Mouse (Mus musculus): ENCODE data around the gene Phactr4. TPM values are rescaled to one million over a fixed set of nuclear protein-coding genes. Genes with fewer than 3 reads are reported as not detected.

The Phactr4 gene
- polyA plus RNA-seq, 1 experiment from 2014 or later = 17.6 TPM

- H3K36me3 ChIP-seq (ENCODE audit: control insufficient read depth, insufficient read depth, low read length) = no peaks in the 10 kb centered on the region
- no peaks in the 10 kb centered on the region for H3K9me3 ChIP-seq (ENCODE audit: control insufficient read depth, low read length)
- H3K27me3 ChIP-seq (ENCODE audit: control insufficient read depth, insufficient read depth, low read length) = no peaks in the 10 kb centered on the region
- peak overlapping the region; percentile 80; the same call in 1 of the 2 replicates for H3K9ac ChIP-seq (ENCODE audit: low read length)
- ATAC-seq (ENCODE audit: low FRiP score, low TSS enrichment) (no peak), DNase-seq (ENCODE audit: low spot score) (no peak)
- peak overlapping the region; percentile 75 for H3K4me3 ChIP-seq (ENCODE audit: low read depth, low read length)
- no peak overlapping the region; the same call in 1 of the 2 replicates for H3K27ac ChIP-seq (replicated peaks)
- WGBS = 42% methylated on average over 5 of the region's 5 CpGs
- TF ChIP-seq CTCF (IDR thresholded peaks at IDR 0.05; ENCODE audit: low read depth) (no peak), EP300 (optimal IDR thresholded peaks at IDR 0.05) (no peak)
- no peaks in the 10 kb centered on the region for H3K4me1 ChIP-seq (replicated peaks; ENCODE audit: control insufficient read depth, insufficient read depth)
- H3K4me2 ChIP-seq (replicated peaks; ENCODE audit: low read depth) = peak overlapping the region; percentile 99; the same call in 1 of the 2 replicates
Observed at GRCm38 (mm10) chr4:132345843-132346212, 76.5 kb downstream of the Phactr4 start.

DNA sequence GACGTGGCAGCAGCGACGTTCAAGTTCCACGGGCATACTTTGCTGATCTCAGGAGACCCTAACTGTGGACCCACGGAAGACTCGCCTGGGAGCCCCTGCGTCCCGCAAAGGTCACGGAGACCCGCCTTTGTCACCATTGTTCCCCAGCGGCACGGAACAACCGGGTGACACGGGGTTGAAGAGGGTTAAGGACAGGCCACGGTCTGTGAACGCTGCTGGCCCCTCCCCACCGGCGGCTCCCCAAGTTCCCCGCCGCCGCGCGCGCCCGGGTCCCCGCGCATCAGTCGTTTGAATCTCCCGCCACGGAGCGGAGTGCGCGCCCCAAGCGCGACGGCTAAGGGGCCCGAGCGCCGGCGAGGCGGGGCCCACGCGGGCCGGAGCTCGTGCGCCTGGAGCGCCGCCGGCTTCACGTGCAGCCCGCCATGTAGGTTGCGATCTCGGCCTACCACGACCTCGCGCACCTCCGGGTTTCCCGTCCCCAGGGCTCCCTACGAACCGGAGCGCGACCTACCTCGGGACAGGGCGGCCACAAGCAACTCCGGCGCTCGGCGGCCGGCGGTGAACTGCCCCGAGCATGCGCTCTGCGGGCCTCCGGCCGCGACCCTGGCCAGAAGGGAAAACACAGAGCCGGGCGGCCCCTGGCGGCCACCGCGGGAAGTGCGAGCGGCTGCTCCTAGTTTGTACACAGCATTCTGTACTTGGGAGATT is 77.0 kb downstream of the Phactr4 start:
- H3K36me3 ChIP-seq (ENCODE audit: control insufficient read depth, insufficient read depth, low read length) = no peaks in the 10 kb centered on the region
- H3K27ac ChIP-seq (replicated peaks) = peak overlapping the region; percentile 58
- no peaks in the 10 kb centered on the region for H3K9me3 ChIP-seq (ENCODE audit: control insufficient read depth, low read length)
- peak overlapping the region; percentile 99 for H3K4me2 ChIP-seq (replicated peaks; ENCODE audit: low read depth)
- under 1% methylated on average over 79 of the region's 83 CpGs for WGBS
- H3K4me1 ChIP-seq (replicated peaks; ENCODE audit: control insufficient read depth, insufficient read depth) = no peaks in the 10 kb centered on the region
- peak; percentile 95 for DNase-seq (ENCODE audit: low spot score)
- H3K9ac ChIP-seq (ENCODE audit: low read length) = peak overlapping the region; percentile 80
- peak overlapping the region; percentile 75 for H3K4me3 ChIP-seq (ENCODE audit: low read depth, low read length)
- no peak for TF ChIP-seq EP300 (optimal IDR thresholded peaks at IDR 0.05)
- TF ChIP-seq CTCF (IDR thresholded peaks at IDR 0.05; ENCODE audit: low read depth) = peak; percentile 97
- no peaks in the 10 kb centered on the region for H3K27me3 ChIP-seq (ENCODE audit: control insufficient read depth, insufficient read depth, low read length)
- peak; percentile 83 for ATAC-seq (ENCODE audit: low FRiP score, low TSS enrichment)

DNA sequence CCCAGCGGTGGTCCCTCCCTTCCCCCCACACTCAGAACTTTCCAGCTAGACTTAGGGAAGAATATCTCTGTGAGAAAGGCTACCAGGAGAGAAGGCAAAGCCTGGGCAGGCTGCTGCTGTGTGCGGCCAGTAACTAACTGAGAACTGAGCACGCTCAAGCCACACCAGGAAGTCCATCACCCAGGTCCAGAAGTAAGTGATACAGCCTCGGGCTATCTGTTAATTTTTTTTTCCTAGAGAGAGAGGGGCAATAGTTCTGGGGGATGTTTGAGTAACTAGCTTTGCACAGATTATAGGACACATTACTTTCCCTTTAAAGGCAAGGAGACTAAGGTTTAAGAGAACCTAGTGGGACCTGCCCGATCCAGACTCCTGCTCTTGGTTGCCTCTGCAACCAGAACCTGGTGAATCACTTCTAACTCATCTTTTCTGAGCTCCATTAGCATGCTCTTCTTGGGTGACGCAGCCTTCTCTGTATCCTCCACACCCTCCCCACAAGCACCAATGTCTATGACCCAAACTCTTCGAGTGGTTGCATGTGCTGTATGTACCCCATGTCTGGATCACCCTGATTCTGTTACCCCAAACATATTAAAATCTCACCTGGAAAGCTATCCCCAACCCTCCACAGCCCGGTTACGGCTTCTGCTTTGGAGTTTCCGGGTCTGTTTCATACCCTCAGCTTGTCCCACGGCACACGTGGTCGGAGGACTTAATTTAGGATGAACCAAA is 77.7 kb downstream of the Phactr4 start:
- WGBS = 6% methylated on average over 13 of the region's 13 CpGs

GRCm38 (mm10) chr4:132341451-132341850 is 80.8 kb downstream of the Phactr4 start:
- WGBS = 72% methylated on average over 3 of the region's 3 CpGs
- no peaks in the 10 kb centered on the region for H3K4me1 ChIP-seq (replicated peaks; ENCODE audit: control insufficient read depth, insufficient read depth)
- ATAC-seq (ENCODE audit: low FRiP score, low TSS enrichment) = no peak

More for the DNA sequence above, 77.7 kb downstream of the Phactr4 start:
- DNase-seq (ENCODE audit: low spot score) = no peak
- peak; percentile 17; the same call in 1 of the 2 replicates for ATAC-seq (ENCODE audit: low FRiP score, low TSS enrichment)
- no peaks in the 10 kb centered on the region for H3K27me3 ChIP-seq (ENCODE audit: control insufficient read depth, insufficient read depth, low read length)
- H3K36me3 ChIP-seq (ENCODE audit: control insufficient read depth, insufficient read depth, low read length) = peaks cover 2% of the 10 kb centered on the region; the same call in 1 of the 2 replicates
- no peaks in the 10 kb centered on the region for H3K4me1 ChIP-seq (replicated peaks; ENCODE audit: control insufficient read depth, insufficient read depth)
- peak overlapping the region; percentile 80 for H3K9ac ChIP-seq (ENCODE audit: low read length)
- TF ChIP-seq CTCF (IDR thresholded peaks at IDR 0.05; ENCODE audit: low read depth) = no peak
- TF ChIP-seq EP300 (optimal IDR thresholded peaks at IDR 0.05) = no peak
- H3K4me2 ChIP-seq (replicated peaks; ENCODE audit: low read depth) = peak overlapping the region; percentile 99
- no peaks in the 10 kb centered on the region for H3K9me3 ChIP-seq (ENCODE audit: control insufficient read depth, low read length)
- H3K27ac ChIP-seq (replicated peaks) = no peak overlapping the region
- H3K4me3 ChIP-seq (ENCODE audit: low read depth, low read length) = peak overlapping the region; percentile 75

GRCm38 (mm10) chr4:132338943-132339342 is 83.3 kb downstream of the Phactr4 start:
- Histone ChIP-seq H3K4me2 (replicated peaks; ENCODE audit: low read depth) (no peak overlapping the region), H3K4me1 (replicated peaks; ENCODE audit: control insufficient read depth, insufficient read depth) (no peaks in the 10 kb centered on the region), H3K36me3 (ENCODE audit: control insufficient read depth, insufficient read depth, low read length) (peaks cover 9% of the 10 kb centered on the region), H3K27ac (replicated peaks) (no peak overlapping the region), H3K9me3 (ENCODE audit: control insufficient read depth, low read length) (no peaks in the 10 kb centered on the region), H3K4me3 (ENCODE audit: low read depth, low read length) (no peak overlapping the region), H3K9ac (ENCODE audit: low read length) (no peak overlapping the region), H3K27me3 (ENCODE audit: control insufficient read depth, insufficient read depth, low read length) (no peaks in the 10 kb centered on the region)
- no peak for DNase-seq (ENCODE audit: low spot score)
- WGBS = 91% methylated on average over 13 of the region's 13 CpGs
- TF ChIP-seq EP300 (optimal IDR thresholded peaks at IDR 0.05) = no peak
- TF ChIP-seq CTCF (IDR thresholded peaks at IDR 0.05; ENCODE audit: low read depth) = no peak
- no peak for ATAC-seq (ENCODE audit: low FRiP score, low TSS enrichment)

More at GRCm38 (mm10) chr4:132341451-132341850, 80.8 kb downstream of the Phactr4 start:
- Histone ChIP-seq H3K4me2 (replicated peaks; ENCODE audit: low read depth) (no peak overlapping the region), H3K27me3 (ENCODE audit: control insufficient read depth, insufficient read depth, low read length) (no peaks in the 10 kb centered on the region), H3K27ac (replicated peaks) (no peak overlapping the region), H3K9me3 (ENCODE audit: control insufficient read depth, low read length) (no peaks in the 10 kb centered on the region), H3K36me3 (ENCODE audit: control insufficient read depth, insufficient read depth, low read length) (peaks cover 4% of the 10 kb centered on the region; the same call in 1 of the 2 replicates), H3K9ac (ENCODE audit: low read length) (0 out of 2 replicates have a peak overlapping the region, but pooled peaks have one; percentile 18), H3K4me3 (ENCODE audit: low read depth, low read length) (no peak overlapping the region)
- no peak for DNase-seq (ENCODE audit: low spot score)
- TF ChIP-seq CTCF (IDR thresholded peaks at IDR 0.05; ENCODE audit: low read depth) = no peak
- TF ChIP-seq EP300 (optimal IDR thresholded peaks at IDR 0.05) = no peak

Data from stomach, postnatal 0 days (tissue).